Mouse (Mus musculus): Measurements from ENCODE around the gene Krt17.

- TF ChIP-seq POLR2A (IDR thresholded peaks at IDR 0.05; ENCODE audit: insufficient read depth, low read depth, low read length) (no peak), EP300 (IDR thresholded peaks at IDR 0.05; ENCODE audit: insufficient read depth, low read depth, low read length) (no peak)
These were observed 32.1 kb upstream of the Krt17 start for GRCm38 (mm10) chr11:100292884-100293283.
